Mouse (Mus musculus) forebrain, postnatal 0 days (tissue): ENCODE results near the gene Ipo13. TPM values are rescaled to one million over a fixed set of nuclear protein-coding genes. Genes with fewer than 3 reads are reported as not detected.

Experiments used
- ATAC-seq: fragments of 200-750 bp; cut with Nextera tagmentation; 2 replicates; pipeline ENCODE4 v1.8.0; 2017; ENCODE audit warnings: mild to moderate bottlenecking, moderate library complexity
- DNase-seq: peaks from one replicate; pipeline ENCODE4 v3.0.0-alpha.2; 2015
- H3K27ac ChIP-seq: fragments of 300-500 bp; sonication (generic); 2 replicates; pipeline ENCODE4 v1.5.1; 2014; ENCODE audit warnings: low read depth, mild to moderate bottlenecking, antibody characterized with exemption, low read length, moderate library complexity, mixed read lengths
- H3K27me3 ChIP-seq: fragments of 300-500 bp; sonication (generic); 2 replicates; pipeline ENCODE4 v1.6.1; 2014; ENCODE audit warnings: mild to moderate bottlenecking, low read length, mixed read lengths; ENCODE audit not compliant: insufficient read depth
- H3K36me3 ChIP-seq: fragments of 300-500 bp; sonication (generic); 2 replicates; pipeline ENCODE4 v1.6.1; 2014; ENCODE audit warnings: mild to moderate bottlenecking, moderate library complexity; ENCODE audit not compliant: insufficient read depth
- H3K4me1 ChIP-seq: fragments of 300-500 bp; sonication (generic); 2 replicates; pipeline ENCODE4 v1.6.1; 2014; ENCODE audit warnings: antibody characterized with exemption; ENCODE audit not compliant: insufficient read depth
- H3K4me2 ChIP-seq: fragments of 300-500 bp; sonication (generic); 2 replicates; pipeline ENCODE4 v1.6.1; 2014; ENCODE audit warnings: low read depth, mild to moderate bottlenecking, moderate library complexity
- H3K4me3 ChIP-seq: fragments of 300-500 bp; sonication (generic); 2 replicates; pipeline ENCODE4 v1.5.1; 2014; ENCODE audit warnings: low read depth, low read length, mixed read lengths
- H3K9ac ChIP-seq: fragments of 300-500 bp; sonication (generic); 2 replicates; pipeline ENCODE4 v1.6.1; 2014; ENCODE audit warnings: mild to moderate bottlenecking
- H3K9me3 ChIP-seq: fragments of 300-500 bp; sonication (generic); 2 replicates; pipeline ENCODE4 v1.6.1; 2016; ENCODE audit warnings: low read length
- CTCF ChIP-seq: sonication (generic); IDR thresholded peaks from 2 replicates; pipeline ENCODE4 v1.5.1; 2016; ENCODE audit warnings: antibody characterized with exemption, control low read depth, low read depth
- WGBS: fragments of 180-500 bp; shearing (Covaris S2); extraction: QIAGEN DNeasy Blood & Tissue Kit; methylation state at CpG from one replicate; pipeline ENCODE4 v1.1.7; 2014; 5-methylcytosine and 5-hydroxymethylcytosine counted together
- polyA plus RNA-seq: library from polyadenylated mRNA; unstranded; fragments of >200 nt; fragmentation: Nextera tagmentation; extraction: Ambion mirVana; gene quantifications from 2 replicates; pipeline ENCODE4 v1.2.1, GENCODE M21; 2015
- total RNA-seq: library from RNA; depleted of rRNA; stranded (reverse); fragments of >200 nt; gene quantifications from 2 replicates; pipeline ENCODE4 v1.2.3, GENCODE M21; 2014

The Ipo13 gene
- total and polyA plus RNA-seq, 2 experiments from 2014 or later, result 42.9 to 58.1 TPM

DNA sequence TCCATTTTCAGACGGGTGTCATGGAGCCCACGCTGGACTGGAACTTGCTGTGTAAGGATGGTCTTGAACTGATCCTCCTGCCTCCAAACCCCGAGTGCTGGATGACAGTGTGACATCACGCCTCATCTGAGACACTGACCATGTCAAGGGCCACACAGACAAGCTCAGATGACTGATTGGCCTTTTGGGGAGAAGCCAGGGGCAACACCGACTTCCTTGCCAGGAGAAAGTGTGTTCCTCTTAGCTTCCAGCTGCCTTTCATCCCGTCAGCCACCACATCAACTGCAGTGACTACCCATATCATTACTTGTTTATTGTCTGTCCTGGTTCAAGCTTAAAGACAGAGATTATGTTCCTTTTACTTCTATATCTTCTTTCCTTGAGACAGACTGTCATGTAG is 10.1 kb upstream of the Ipo13 start:
- Histone ChIP-seq H3K4me1 (peaks cover 18% of the 10 kb centered on the region; the same call in 1 of the 2 replicates), H3K9ac (no peak overlapping the region), H3K36me3 (no peaks in the 10 kb centered on the region), H3K27me3 (peaks cover 26% of the 10 kb centered on the region), H3K4me2 (no peak overlapping the region), H3K9me3 (no peaks in the 10 kb centered on the region), H3K27ac (no peak overlapping the region), H3K4me3 (no peak overlapping the region)
- DNase-seq (no peak), ATAC-seq (no peak)
- no peak for TF ChIP-seq CTCF
- WGBS, result 63% methylated on average over 5 of the region's 6 CpGs

- peaks cover 13% of the 10 kb centered on the region for H3K27me3 ChIP-seq
- peaks cover 10% of the 10 kb centered on the region; the same call in 1 of the 2 replicates for H3K4me1 ChIP-seq
- H3K36me3 ChIP-seq, result no peaks in the 10 kb centered on the region
- H3K9ac ChIP-seq, result no peak overlapping the region
- no peaks in the 10 kb centered on the region for H3K9me3 ChIP-seq
- H3K4me3 ChIP-seq, result no peak overlapping the region
- H3K4me2 ChIP-seq, result no peak overlapping the region
- DNase-seq, result no peak
- ATAC-seq, result no peak
- no peak for TF ChIP-seq CTCF
- 42% methylated on average over 2 of the region's 2 CpGs for WGBS
- no peak overlapping the region for H3K27ac ChIP-seq
Measured at GRCm38 (mm10) chr4:117923450-117923849, 8.7 kb upstream of the Ipo13 start.

GRCm38 (mm10) chr4:117921358-117921757 is 6.6 kb upstream of the Ipo13 start:
- Histone ChIP-seq H3K27ac (no peak overlapping the region), H3K4me2 (no peak overlapping the region), H3K9ac (no peak overlapping the region), H3K36me3 (no peaks in the 10 kb centered on the region), H3K27me3 (0 out of 2 replicates have a peak, but pooled peaks cover 9% of the 10 kb centered on the region), H3K4me1 (peaks cover 3% of the 10 kb centered on the region; the same call in 1 of the 2 replicates), H3K4me3 (no peak overlapping the region), H3K9me3 (no peaks in the 10 kb centered on the region)
- ATAC-seq (no peak), DNase-seq (no peak)
- TF ChIP-seq CTCF, result no peak
- WGBS, result 92% methylated on average over 2 of the region's 2 CpGs

DNA sequence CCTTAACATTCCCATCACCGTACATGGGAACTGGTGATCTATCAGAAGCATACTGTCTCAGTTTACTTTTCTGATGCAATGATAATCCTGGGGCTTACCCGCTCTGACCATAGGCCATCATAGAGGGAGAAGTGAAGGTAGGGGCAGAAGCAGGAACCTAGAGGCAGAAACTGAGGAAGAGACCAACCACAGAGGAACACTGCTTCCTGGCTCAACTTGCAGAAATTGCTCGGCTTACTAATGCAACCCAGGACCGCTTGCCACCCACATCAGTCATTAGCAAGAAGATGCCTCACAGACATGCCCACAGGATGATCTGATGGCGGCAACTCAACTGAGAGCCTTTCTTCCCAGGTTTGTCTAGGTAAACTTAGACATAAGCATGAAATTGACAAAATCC is 4.0 kb upstream of the Ipo13 start:
- 89% methylated on average over 5 of the region's 5 CpGs for WGBS

GRCm38 (mm10) chr4:117918261-117918660 is 3.5 kb upstream of the Ipo13 start:
- Histone ChIP-seq H3K9me3 (no peaks in the 10 kb centered on the region), H3K4me3 (no peak overlapping the region), H3K4me1 (peaks cover 7% of the 10 kb centered on the region), H3K27me3 (no peaks in the 10 kb centered on the region), H3K9ac (no peak overlapping the region), H3K36me3 (no peaks in the 10 kb centered on the region), H3K27ac (no peak overlapping the region), H3K4me2 (no peak overlapping the region)
- WGBS, result 50% methylated on average over 3 of the region's 3 CpGs
- ATAC-seq (no peak), DNase-seq (no peak)
- TF ChIP-seq CTCF, result no peak

More for the DNA sequence above, 4.0 kb upstream of the Ipo13 start:
- H3K27ac ChIP-seq, result no peak overlapping the region
- no peak for DNase-seq
- TF ChIP-seq CTCF, result no peak
- no peak overlapping the region for H3K4me3 ChIP-seq
- no peak overlapping the region for H3K9ac ChIP-seq
- no peaks in the 10 kb centered on the region for H3K27me3 ChIP-seq
- H3K9me3 ChIP-seq, result no peaks in the 10 kb centered on the region
- no peaks in the 10 kb centered on the region for H3K36me3 ChIP-seq
- H3K4me2 ChIP-seq, result no peak overlapping the region
- peaks cover 2% of the 10 kb centered on the region; the same call in 1 of the 2 replicates for H3K4me1 ChIP-seq
- ATAC-seq, result no peak

DNA sequence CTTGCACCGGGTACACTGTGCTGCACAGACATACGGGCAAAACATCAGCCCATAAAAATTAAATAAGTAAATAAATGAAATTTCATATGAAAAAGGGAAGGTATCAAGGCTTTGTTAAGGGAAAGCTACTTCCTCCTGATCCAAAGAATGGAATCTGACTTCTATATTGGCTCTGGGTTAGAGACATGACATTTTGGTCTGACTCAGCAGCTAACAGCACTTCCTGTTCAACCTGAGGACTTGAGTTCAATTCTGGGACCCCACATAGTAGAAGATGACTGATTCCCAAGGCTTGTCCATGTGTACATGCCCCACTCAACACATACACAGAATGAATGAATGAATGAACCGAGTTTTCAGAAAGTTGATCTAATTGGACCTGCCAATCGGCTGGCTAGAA is 3.0 kb upstream of the Ipo13 start:
- TF ChIP-seq CTCF, result no peak
- H3K4me2 ChIP-seq, result no peak overlapping the region
- no peaks in the 10 kb centered on the region for H3K9me3 ChIP-seq
- WGBS, result 90% methylated on average over 4 of the region's 4 CpGs
- no peak overlapping the region for H3K9ac ChIP-seq
- DNase-seq, result no peak
- H3K4me1 ChIP-seq, result peaks cover 12% of the 10 kb centered on the region
- H3K36me3 ChIP-seq, result no peaks in the 10 kb centered on the region
- H3K4me3 ChIP-seq, result no peak overlapping the region
- no peaks in the 10 kb centered on the region for H3K27me3 ChIP-seq
- H3K27ac ChIP-seq, result no peak overlapping the region
- ATAC-seq, result no peak

- Histone ChIP-seq H3K27ac (no peak overlapping the region), H3K9me3 (no peaks in the 10 kb centered on the region), H3K4me3 (no peak overlapping the region), H3K4me1 (peaks cover 14% of the 10 kb centered on the region), H3K27me3 (no peaks in the 10 kb centered on the region), H3K36me3 (0 out of 2 replicates have a peak, but pooled peaks cover 2% of the 10 kb centered on the region), H3K9ac (no peak overlapping the region), H3K4me2 (no peak overlapping the region)
- no peak for TF ChIP-seq CTCF
- 93% methylated on average over 4 of the region's 4 CpGs for WGBS
- ATAC-seq, result no peak
- DNase-seq, result no peak
Measured at GRCm38 (mm10) chr4:117917402-117917801, 2.6 kb upstream of the Ipo13 start.

GRCm38 (mm10) chr4:117916386-117916785 is 1.6 kb upstream of the Ipo13 start:
- TF ChIP-seq CTCF, result no peak
- peak overlapping the region; percentile 100; the same call in 1 of the 2 replicates for H3K4me2 ChIP-seq
- H3K36me3 ChIP-seq, result peaks cover 11% of the 10 kb centered on the region; the same call in 1 of the 2 replicates
- no peak overlapping the region for H3K4me3 ChIP-seq
- H3K27me3 ChIP-seq, result no peaks in the 10 kb centered on the region
- no peak overlapping the region for H3K9ac ChIP-seq
- no peaks in the 10 kb centered on the region for H3K9me3 ChIP-seq
- H3K4me1 ChIP-seq, result peaks cover 14% of the 10 kb centered on the region
- 91% methylated on average over 5 of the region's 5 CpGs for WGBS
- ATAC-seq (no peak), DNase-seq (no peak)
- no peak overlapping the region for H3K27ac ChIP-seq
